Mouse (Mus musculus) lung, postnatal 36 days (tissue): Measurements from ENCODE around the gene Timm13.

Experiments used
- DNase-seq: peaks from one replicate; pipeline ENCODE4 v3.0.0; 2022; ENCODE audit warnings: mixed read lengths

Gene Timm13

DNA sequence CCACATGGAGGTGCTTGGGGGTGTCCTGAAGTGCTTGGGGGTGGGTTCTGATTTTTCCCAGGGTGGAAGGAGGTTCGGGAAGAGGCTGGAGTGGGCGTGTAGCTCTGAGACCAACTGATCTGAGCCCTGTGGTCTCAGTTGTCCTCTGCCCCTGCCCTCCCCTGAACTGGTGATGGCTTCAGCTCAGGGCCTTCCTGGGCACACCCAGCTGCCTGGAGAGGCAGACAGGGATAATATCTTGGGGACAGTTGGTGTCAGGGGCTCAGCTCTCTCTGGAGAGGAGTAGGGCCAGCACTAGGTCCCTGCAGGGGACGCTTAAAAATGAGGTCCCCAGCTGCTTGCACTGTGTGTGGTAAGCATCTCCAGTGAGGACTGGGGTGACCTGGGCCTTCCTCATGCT, 42.9 kb downstream of the Timm13 start:
- no peak for DNase-seq

DNA sequence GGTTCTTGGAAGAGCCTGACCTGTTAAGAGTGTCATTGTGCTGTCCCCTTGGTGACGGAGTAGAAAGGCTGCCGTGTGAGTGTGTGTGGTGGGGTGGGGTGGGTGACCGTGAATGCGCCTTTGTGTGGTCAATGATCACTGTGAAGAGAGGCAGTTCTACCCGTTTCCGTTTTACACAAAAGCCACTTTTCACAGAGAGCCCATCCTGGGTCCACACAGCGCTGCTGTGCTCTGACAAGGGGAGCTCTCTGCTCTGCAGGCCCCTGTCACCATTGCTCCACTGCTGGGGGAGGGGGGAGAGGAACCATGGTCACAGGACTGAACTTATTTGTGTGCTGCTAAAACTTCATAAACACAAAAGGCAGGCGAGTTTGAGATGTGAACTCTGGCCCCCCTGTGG, 43.4 kb downstream of the Timm13 start:
- DNase-seq = no peak

DNA sequence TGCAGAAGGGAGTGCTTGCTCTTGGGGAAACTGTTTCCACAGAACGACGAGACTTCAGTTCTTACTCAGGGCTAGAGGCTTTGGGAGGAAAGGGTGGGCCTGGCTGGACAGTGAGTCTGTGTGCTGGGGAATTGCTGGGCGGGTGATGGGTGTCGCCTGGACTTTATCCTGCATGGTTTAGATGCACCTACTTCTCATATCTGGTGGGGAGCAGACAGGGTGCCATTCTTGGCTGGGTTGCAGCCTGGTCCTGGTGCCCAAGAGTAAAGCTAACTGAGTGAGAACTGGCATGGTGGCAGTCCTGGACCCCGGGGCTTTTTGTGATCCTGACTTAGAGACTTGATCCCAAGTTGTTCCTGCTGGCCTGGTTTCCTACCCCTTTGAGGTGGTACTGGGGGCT, 43.9 kb downstream of the Timm13 start:
- DNase-seq = no peak

DNA sequence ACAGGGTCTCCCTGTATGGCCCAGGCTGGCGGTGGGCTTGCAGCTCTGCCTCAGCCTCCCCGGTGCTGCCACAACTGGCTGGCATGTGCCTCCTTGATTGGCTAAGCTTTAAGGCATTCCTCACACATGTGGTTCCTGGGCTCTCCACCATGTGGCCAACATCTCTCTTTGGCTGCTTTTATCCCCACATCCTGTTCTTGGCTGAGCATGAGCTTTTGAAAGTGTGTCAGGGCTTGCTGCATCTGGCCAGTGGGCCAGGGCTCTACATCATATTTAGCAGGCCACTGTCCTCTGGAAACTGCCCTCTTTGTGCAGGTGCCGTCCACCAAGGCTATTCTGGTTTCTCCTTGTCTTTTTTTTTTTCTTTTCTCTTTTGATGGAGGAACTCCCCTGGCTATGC, 44.5 kb downstream of the Timm13 start:
- DNase-seq = peak; percentile 15

DNA sequence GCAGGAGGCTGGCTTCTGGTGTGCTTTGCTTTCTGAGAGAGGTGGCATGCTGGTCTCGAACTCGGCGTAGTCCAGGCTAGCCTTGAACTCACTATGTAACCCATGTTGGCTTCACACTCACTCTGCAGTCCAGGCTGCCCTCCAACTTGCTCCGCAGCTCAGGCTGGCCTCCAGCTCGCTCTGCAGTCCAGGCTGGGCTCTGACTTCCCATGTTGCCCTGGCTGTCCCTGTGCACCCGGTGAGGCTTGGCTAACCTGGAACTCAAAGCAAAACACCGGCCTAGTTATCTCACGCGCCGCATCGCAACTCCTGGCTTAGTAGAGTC, 45.1 kb downstream of the Timm13 start:
- DNase-seq = no peak

DNA sequence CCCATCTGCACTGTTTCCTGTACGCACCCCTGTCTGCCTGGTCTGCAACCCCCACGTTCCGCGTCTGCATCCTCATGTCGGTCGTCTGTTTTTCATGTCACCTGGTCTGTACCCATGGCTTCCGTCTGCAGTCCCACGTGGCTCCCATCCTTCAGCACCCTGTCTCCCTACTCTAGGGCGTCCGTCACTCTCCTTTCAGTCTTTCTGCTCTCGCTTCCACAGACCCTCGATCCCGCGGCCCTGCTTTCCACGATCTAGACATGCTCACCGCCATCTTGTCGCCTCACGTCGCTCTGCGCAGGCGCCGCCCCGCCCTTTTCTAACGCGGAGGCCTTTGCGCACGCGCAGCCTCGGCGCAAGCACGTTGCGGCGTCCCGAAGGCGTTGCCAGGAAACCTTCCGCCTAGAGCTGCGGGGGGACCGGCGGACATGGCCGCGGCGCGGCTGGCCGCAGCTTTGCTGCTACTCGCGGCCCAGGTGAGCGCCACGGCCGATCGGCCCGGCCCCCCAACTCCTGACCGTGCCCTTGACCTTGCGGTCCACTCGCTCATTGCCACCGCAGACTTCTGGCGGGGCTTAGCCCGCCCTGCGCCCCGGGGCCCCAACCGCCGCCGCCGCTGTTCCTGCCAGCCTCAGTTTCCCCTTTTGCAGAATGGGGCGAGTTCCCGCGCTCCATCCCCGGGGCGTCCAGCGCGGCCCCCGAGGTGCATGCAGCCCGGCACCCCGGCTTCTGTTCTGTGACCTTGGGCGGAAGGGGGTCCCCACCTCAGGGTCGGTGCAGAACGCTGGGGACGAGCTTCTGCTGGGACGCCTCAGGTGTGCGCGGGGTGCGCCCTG, 45.6 kb downstream of the Timm13 start, which contains the start of the genes Lsm7 and Sppl2b:
Lsm7 (minus strand) TSS at position 297 of the 836 bp plus-strand sequence.
Sppl2b (plus strand) TSS at position 363 of the 836 bp plus-strand sequence.
- DNase-seq = peak; percentile 95
